Mouse (Mus musculus): ENCODE measurements around the gene Usp33. TPM values are rescaled to one million over a fixed set of nuclear protein-coding genes. Genes with fewer than 3 reads are reported as not detected.
A peak's percentile ranks its signal among the peaks of the same experiment; 100 is the strongest.
"Not testable (repeated sequence)": the region's sequence is repeated elsewhere in the genome, so short reads cannot be mapped to it uniquely, and the experiment has no call there.

Usp33 gene
- polyA plus RNA-seq (2017; shearing (Covaris generic)) = 10 to 100 TPM; 29.7 to 33.0 TPM

DNA sequence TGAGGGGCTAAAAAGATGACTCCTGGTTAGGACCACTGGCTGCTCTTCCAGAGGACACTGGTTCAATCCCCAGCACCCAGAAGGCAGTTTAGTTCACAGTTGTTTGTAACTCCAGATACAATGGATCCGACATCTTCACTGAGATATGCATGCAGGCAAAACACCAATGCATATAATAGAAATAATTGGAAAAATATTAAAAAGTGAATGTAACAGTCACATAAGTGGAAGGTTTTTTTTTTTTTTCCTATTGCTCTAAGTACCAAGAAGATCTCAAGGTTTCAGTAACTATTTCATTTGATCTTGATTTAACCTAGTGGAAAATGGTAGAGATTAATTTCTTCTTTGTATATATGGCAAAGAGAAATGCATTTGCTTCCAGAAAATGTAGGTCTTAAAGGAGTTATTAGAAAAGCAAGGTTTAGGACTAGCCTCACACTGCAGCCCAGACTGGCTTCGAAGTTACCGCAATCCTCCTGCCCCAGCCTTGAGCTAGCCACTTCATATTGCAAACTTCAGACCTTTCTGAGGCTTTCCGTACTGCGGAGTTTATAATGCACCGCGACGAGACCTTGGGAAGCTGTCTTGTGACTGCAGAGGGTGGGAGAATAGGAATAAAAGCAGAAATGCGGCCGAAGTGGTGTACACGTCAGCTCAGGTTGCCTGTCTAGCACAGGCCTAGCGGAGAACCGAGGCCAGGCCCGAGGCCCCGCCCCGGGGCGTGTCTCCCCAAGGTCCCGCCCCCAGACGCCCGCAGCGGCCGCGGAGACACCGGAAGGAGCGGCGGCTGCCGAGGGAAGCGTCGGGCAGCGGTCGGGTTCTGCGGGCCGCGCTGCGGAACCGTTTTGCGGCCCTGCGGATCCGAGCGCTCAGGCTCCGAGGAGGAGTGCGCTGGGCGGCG, at the start of gene Usp33:
Gene Usp33, plus strand, starts transcription at position 747 of the 901 bp plus-strand sequence.
- ATAC-seq = peak; percentile 97

DNA sequence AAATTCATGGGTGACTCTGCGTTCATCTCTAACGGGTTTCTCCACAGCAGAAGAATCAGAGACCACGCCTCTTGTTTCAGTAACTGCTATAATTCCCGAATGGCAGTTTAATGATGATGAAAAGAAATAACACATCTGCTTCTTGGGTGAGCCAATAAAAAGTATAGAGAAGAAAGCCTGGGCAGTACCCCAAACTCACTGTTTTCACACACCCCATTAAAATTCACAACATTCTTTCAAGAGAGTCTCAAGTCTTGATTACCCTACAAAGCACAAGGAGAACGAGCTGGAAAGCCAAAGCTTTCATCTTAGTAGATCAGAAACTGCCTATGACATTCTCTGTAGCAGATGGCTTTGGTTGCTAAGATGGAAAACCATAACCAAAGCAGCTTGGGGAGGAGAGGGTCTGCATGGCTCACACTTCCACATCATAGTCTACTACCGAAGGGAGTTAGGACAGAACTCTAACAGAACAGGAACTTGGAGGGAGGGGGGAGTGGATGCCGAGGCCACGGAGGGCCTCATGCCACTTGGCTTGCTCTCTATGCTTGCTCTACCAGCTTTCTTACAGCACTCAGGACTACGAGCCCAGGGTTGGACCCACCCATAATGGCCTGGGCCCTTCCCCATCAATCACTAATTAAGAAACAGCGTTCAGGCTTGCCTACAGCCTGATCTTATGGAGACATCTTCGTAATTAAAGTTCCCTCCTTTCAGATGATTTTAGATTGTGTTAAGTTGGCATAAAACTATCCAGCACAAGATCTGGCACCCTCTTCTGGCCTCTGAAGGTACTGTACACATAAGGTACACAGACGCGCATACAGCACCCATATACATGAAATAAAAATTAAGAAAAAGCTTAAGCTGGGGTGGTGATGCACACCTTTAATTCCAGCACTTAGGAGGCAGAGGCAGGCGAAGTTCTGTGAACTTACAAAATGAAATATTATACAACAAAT, 45.6 kb upstream of the Usp33 start:
- no peak for ATAC-seq

DNA sequence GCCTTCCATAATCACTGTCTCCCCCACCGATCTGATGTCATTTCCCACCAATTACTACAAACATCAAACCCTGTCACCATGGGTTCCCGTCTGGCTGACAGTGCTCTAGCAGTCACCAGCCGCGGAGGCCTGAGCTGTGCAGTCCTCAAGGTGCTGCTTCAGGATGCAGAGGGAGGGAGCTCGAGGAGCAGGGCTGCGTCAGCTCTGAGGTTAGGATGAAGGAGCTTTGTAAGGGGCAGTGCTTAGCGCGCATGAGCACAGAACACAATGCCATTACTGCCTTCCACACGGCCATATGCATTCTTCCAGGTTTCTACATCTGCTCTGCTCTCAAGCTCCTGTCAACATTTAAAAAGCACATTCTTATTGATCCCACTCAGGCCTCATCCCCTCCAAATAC, 43.3 kb upstream of the Usp33 start:
- ATAC-seq = no peak

DNA sequence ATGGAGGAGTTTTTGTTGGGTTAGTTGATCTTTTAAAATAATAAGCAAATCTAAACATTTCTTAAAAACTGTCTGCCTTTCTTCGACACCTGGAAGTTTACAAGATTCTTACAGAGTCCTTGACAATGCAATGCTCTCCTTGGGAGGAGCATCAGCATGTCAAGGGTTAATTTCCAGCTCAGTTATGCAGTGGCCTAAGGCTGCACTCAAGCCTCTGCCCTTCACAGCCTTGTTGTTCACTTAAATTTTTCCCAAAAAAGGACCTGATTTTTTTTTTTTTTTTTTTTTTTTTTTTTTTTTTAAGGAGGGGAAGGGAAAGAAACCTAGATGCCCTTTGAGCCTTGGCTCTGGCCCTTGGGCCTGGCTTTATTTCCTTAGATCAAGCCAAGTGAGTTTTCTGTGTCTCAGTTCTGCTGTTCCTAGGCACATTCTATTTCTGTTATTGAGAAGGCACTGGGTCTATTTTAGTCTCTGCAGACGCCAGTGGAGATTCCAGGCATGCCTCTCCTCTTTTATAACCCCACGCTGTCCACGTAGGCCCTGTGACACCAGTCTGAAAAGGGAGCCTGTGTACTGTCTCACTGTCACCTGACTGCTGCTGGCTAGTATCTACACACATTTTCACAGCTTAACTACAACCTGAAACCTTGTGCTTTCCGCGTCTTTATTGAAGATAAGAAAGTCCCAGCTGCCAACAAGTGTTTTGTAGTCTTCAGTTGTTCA, 42.0 kb upstream of the Usp33 start:
- no peak for ATAC-seq

DNA sequence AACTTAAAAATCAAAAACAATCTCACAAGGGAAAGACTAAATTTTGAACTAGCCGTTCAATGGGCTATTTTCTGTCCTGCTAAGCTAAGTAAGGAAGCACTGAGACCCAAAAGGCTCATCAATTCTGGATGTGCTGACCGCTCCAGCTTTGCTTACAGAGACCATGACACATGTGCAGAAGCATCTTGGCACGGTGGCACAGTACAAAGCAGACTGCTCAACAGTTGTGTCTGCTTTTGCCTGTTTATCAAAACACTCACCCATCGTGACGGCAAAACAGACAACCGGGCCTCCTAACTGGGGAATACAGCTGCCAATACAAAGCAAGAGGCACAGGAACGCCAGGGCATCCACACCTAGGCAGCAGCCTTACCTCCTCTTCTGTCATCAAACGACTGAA, 41.2 kb upstream of the Usp33 start:
- no peak for ATAC-seq

DNA sequence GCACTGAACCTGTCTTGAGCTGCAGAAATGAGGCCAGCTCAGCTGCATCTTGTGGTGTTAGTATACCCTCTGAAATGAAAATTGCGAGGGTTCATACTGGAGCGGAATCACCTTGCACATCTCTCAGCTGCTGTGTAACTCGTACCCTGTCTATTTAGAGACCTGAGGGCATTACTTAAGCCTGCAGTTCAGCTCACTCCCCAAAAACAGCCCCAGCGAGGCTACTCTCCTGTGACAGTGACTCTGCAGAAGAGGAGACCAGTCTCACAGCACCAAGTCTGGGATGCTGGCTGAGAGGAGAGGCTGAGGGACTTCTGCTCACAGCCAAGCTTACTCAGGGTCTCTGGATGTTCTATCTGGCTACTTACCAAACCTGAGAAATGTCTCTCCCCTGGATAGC, 40.3 kb upstream of the Usp33 start:
- ATAC-seq = no peak

DNA sequence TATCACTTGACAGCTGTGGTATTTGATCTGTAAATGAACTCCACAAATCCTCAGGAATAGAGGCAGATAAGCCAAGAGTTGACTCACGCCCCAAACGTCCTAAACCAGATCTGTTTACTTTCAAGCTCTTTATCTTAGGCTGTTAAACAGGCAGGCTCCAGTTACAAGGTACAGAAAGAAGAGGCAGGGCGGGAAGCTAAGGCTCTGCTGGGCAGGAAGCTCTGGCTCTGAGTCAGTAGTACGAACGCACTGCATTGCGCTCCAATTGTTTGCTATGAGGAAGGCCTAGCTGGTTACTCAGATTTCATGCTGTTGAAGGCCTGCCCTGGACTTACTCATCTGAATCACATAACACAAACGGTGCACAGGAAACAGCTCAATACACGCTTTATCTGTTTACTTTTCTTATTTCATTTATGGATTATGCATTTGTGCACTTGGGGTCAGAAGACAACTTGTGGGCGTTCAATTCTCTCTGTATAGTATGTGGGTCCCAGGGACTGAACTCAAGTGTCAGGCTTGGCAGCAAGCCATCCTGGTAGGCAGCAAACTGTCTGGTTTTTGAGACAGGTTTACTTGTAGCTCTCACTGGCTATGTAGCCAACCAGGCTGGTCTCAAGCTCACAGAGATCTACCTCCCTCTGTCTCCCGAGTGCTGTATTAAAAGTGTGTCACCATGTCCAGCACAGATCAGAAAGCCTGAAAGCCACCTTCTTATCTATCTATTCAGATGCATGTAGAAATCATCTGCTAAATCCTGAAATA, 37.6 kb upstream of the Usp33 start:
- ATAC-seq = no peak

DNA sequence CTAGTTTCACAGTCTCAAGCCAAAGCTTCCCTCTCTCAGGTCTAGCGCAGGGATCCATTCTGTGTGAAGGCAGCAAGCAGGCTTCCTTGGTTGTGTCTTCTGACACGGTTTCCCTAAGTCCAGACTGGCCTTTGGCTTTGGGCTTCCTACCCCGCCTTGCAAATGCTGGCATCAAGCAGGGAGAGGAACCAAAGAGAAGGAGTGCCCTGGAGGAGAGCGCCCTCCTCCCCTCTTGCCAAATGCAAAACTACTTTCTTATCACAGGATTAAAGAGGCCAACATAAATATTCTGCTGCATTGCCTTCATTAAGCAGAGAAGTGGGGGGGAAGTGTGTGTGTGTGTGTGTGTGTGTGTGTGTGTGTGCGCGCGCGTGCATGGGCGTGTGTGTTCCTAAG, 37.0 kb upstream of the Usp33 start:
- ATAC-seq = no peak

DNA sequence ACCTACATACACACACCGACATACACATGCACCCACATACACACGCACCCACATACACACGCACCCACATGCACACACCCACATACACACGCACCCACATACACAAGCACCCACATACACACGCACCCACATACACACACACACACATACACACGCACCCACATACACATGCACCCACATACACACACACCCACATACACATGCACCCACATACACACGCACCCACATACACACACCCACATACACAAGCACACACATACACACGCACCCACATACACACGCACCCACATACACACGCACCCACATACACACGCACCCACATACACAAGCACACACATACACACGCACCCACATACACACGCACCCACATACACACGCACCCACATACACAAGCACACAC, 31.6 kb upstream of the Usp33 start:
- ATAC-seq = not testable (repeated sequence)

DNA sequence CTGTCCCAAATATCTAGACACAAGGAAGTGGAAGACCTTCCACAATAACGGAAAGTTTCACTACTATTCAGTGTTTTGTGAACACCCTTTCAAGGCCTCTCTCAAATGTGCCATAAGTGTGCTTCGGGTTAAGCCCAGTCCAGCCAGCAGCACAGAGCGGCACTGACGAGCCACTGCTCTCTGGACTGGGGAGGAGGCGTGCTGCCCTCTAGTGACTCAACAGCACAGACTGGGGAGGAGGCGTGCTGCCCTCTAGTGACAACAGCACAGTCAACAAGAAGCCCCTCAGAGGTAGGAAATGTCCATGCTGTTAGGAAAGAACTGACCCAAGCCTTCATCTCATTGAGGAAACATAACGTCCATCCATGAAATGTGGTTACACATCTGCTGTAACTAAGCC, 30.7 kb upstream of the Usp33 start:
- peak; percentile 99 for ATAC-seq

DNA sequence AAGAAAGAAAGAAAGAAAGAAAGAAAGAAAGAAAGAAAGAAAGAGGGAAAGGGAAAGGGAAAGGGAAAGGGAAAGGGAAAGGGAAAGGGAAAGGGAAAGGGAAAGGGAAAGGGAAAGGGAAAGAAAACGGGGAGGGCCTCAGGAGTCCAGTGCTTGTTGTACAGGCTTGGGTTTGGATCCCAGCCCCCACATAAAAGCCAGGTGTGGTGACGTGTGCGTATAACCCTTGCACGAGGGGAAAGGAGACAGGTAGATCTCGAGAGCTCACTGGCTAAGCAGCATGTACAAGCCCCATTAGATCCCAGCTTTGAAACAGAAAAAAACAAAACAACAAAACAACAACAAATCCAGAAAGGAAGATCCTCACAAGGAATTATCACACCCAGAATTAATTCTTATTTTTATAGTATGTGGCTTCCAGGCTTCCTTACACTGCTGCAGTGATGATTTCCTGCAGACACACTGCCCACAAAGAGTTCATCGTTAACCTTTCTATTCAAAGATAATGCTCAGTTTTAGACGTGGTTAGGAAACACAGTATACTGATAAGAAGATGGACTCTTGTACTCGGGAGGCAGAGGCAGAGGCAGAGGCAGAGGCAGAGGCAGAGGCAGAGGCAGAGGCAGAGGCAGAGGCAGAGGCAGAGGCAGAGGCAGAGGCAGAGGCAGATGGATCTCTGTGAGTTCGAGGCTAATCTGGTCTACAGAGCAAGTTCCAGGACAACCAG, 29.7 kb upstream of the Usp33 start:
- ATAC-seq = not testable (repeated sequence)

DNA sequence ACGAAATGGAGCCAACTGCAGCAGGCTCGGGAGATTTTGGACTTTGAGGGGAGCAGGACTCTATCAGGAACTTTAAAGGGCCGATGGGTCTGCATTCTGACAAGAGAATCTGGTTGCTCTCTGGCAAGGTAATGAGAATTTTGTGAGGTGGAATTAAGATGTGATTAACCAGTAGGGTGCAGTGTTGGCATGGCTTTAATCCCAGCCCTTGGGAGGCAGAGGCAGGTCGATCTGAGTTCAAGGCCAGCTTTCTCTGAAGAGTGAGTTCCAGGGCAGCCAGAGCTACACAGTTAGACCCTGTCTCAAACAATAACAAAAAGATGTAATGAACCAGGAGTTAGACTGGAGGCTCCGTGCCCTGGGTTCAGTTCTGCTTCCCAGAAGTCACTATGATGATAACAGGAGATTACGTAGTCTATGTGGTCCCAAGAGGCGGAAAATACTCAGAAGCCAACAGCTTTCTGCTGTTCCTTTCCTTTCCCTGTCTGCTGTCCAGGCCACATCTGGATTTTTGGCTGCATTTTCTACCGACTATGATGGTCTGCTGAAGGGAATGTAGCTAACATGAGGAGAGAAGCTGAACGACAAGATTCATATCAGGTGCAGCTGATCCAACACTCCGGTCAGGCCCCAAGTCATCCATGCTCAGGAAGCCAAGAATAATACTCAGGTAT, 25.2 kb upstream of the Usp33 start:
- no peak for ATAC-seq

DNA sequence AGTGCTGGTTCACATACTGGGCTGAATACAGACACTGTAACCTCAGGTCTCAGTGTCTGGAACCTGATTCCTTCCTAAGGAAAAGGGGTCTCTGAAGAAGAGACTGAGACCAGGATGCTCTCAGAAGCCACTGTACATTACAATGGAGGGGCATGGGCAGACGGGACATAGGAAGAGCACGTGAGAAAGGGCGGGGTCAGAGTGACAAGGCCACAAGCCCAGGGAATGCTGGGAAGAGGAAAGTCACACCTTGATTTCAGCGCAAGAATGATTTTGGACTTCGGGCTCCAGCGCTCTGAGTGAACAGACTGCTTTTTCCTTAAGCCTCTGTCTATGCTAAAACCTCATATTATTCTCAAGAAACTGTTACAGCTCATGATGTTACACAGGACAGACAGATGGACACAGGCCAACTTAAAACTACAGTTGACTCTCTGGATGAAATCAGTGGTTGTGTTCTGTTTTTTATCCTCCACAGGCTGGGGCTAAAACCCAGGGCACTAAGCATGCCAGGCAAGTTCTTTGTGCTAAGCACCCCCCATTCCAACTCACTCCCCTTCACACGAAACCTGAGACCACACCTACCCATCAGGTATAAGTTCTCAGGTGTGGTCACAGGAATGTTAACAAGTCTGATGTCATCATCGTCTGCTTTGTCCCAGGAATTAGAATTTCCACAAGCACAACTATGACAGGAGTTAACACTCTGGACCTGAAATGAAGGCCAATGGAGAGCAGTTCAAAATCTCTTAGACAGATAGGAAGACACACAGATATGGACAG, 24.3 kb upstream of the Usp33 start:
- ATAC-seq = no peak

DNA sequence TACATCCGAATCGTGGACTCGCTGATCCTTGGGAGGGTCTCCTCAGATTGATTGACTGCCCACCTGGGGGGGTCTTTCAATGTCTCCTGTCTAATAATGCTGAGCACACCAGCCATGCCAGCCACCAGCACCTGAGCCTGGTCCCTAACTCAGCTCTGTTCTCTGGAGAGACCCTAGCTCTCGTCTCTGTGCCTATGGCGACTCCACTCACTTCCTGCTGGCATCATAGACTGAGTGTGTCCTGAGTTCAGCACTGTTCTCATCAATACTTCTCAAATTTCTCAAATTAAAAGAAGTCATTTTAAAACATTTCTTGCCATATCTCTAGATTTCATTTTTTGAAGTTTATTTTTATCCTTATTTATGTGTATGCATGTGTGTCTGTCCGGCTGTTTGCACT, 14.2 kb upstream of the Usp33 start:
- ATAC-seq = no peak

DNA sequence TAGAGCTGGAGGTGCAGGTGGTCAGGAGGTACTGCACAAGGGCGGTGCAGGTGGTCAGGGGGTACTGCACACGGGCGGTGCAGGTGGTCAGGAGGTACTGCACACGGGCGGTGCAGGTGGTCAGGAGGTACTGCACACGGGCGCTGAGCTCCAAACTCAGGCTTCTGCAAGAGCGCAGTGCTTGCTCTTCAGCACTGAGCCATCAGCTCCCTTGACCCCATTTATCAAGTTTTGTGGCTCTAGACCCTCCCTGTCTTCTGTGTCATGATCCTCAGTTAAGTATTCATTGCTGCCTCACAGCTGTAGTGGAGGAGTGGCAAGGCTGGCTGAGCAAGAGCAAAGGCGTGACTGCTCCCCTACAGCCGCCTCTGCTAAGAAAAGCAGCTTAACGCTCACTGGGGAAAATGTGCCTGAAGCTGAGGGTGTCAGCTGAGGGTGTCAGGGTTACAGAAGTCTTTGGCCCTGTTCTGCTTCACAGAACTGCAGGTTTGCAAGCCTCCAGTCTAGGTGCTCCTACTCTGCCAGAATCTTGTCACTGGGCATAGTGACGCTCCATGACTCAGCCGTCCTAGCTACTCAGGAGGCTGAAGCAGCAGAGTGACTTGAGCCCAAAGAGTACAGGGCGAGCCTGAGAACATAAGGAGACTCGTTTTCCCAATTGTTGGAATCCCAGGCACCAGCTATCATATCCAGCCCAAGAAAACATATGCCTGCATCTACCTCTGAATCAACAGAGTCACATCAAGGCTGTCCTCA, 13.6 kb upstream of the Usp33 start:
- no peak for ATAC-seq

DNA sequence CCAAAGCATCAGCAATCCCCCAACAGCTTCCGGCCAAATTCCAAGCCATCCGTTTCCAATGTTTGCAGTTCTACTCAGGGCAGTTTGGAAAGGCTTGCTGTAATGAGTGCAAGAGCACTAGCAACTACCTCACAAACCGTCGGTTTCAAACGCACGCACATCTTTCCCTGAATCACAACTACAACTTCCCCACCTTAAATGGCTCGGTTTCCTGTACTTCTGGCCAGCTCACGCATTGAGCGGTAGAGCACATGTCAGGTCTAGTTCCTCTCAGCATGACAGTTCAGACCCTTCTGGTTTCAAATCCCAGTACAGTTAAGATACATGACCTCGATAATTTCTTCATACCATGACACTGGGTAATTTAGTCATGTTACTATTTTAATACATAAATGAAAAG, 12.6 kb upstream of the Usp33 start:
- ATAC-seq = no peak

DNA sequence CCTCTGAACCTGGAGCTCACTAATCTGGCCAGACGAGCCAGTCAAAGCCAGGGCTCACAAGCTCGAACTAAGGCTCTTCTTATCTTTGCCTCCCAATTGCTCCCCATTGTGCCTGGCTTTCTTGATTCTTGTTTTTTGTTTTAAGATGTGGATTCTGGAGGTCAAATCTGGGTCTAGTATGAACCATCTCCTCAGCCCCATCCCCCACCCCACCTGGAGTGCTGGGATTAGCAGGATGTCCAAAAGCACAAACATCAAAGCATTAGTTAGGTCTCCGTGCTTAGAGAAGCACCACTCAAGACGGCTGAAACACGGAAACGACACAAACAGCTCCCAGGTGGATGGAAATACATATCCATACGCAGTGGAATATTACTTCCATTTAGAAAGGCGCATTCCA, 10.2 kb upstream of the Usp33 start:
- no peak for ATAC-seq

DNA sequence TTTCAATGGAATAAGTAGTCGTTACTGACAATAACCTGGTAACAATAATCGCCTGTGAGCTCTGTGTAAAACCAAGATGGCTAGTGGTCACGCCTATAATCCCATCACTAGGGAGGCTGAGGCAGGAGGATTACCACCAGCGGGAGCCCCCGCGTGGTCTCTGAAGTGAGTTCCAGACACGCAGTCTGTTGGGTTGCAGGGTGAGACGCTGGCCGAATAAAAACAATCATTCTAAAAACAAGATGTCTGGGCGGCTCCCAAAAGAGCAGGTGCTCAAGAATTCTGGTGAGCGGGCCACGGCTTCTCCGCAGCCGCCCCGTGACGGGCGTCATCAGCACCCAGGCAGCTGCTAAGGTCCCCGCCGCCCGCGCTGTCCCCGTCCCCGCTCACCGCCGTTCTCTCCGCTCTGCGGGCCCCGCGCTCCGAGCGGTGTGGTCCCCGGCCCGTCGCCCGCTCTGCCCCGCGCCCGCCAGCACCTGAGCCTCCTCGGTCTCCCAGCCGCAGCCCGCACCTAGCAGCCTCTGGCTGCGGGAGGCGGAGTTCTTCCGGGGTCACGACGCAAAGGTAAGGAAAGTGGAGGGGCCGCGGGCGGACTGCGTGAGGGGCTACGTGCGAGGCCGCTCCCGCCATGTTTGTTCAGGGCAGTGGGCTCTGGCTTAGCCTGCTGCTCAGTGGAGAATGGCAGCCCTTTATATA, 6.3 kb upstream of the Usp33 start, which contains the start of gene Miga1:
Gene Miga1, minus strand, starts transcription at position 546 of the 696 bp plus-strand sequence.
- ATAC-seq = peak; percentile 72
